Mouse (Mus musculus): ENCODE data around the gene Vax2. TPM values are rescaled to one million over a fixed set of nuclear protein-coding genes. Genes with fewer than 3 reads are reported as not detected.

The Vax2 gene
- polyA plus RNA-seq, 1 experiment, result 0.08 TPM

- TF ChIP-seq CTCF (IDR thresholded peaks at IDR 0.05; ENCODE audit: borderline replicate concordance, control insufficient read depth, extremely low read depth, insufficient read depth, low read length, poor library complexity) (no peak), POLR2A (IDR thresholded peaks at IDR 0.05; ENCODE audit: control insufficient read depth, extremely low read depth, insufficient read depth, low read length, poor library complexity) (no peak)
- WGBS, result 6% methylated on average over 11 of the region's 11 CpGs
- Histone ChIP-seq H3K27ac (ENCODE audit: control insufficient read depth, insufficient read depth, low read length) (no peak overlapping the region), H3K4me1 (replicated peaks; ENCODE audit: control insufficient read depth, insufficient read depth, low read length) (no peaks in the 10 kb centered on the region), H3K27me3 (ENCODE audit: control insufficient read depth, insufficient read depth, low read length) (peaks cover 44% of the 10 kb centered on the region), H3K36me3 (ENCODE audit: control insufficient read depth, insufficient read depth, low read length) (no peaks in the 10 kb centered on the region), H3K4me3 (ENCODE audit: control insufficient read depth, insufficient read depth, low read length) (no peak overlapping the region)
- no peak for DNase-seq
Observed at GRCm38 (mm10) chr6:83701001-83701400, 10.1 kb upstream of the Vax2 start.

GRCm38 (mm10) chr6:83702146-83702999 lies 8.7 kb upstream of the Vax2 start:
- Histone ChIP-seq H3K27me3 (ENCODE audit: control insufficient read depth, insufficient read depth, low read length) (peaks cover 49% of the 10 kb centered on the region), H3K4me3 (ENCODE audit: control insufficient read depth, insufficient read depth, low read length) (no peak overlapping the region), H3K4me1 (replicated peaks; ENCODE audit: control insufficient read depth, insufficient read depth, low read length) (no peaks in the 10 kb centered on the region), H3K27ac (ENCODE audit: control insufficient read depth, insufficient read depth, low read length) (no peak overlapping the region), H3K36me3 (ENCODE audit: control insufficient read depth, insufficient read depth, low read length) (no peaks in the 10 kb centered on the region)
- DNase-seq, result no peak
- no peak for TF ChIP-seq CTCF (IDR thresholded peaks at IDR 0.05; ENCODE audit: borderline replicate concordance, control insufficient read depth, extremely low read depth, insufficient read depth, low read length, poor library complexity)
- TF ChIP-seq POLR2A (IDR thresholded peaks at IDR 0.05; ENCODE audit: control insufficient read depth, extremely low read depth, insufficient read depth, low read length, poor library complexity), result no peak
- 6% methylated on average over 53 of the region's 53 CpGs for WGBS

- H3K4me3 ChIP-seq (ENCODE audit: control insufficient read depth, insufficient read depth, low read length), result no peak overlapping the region
- DNase-seq, result no peak
- no peaks in the 10 kb centered on the region for H3K36me3 ChIP-seq (ENCODE audit: control insufficient read depth, insufficient read depth, low read length)
- H3K27me3 ChIP-seq (ENCODE audit: control insufficient read depth, insufficient read depth, low read length), result peaks cover 45% of the 10 kb centered on the region
- TF ChIP-seq POLR2A (IDR thresholded peaks at IDR 0.05; ENCODE audit: control insufficient read depth, extremely low read depth, insufficient read depth, low read length, poor library complexity) (no peak), CTCF (IDR thresholded peaks at IDR 0.05; ENCODE audit: borderline replicate concordance, control insufficient read depth, extremely low read depth, insufficient read depth, low read length, poor library complexity) (no peak)
- no peak overlapping the region for H3K27ac ChIP-seq (ENCODE audit: control insufficient read depth, insufficient read depth, low read length)
- WGBS, result 4% methylated on average over 27 of the region's 27 CpGs
- H3K4me1 ChIP-seq (replicated peaks; ENCODE audit: control insufficient read depth, insufficient read depth, low read length), result no peaks in the 10 kb centered on the region
Observed at GRCm38 (mm10) chr6:83703000-83703721, 7.9 kb upstream of the Vax2 start.

- Histone ChIP-seq H3K4me1 (replicated peaks; ENCODE audit: control insufficient read depth, insufficient read depth, low read length) (no peaks in the 10 kb centered on the region), H3K27me3 (ENCODE audit: control insufficient read depth, insufficient read depth, low read length) (peaks cover 44% of the 10 kb centered on the region), H3K27ac (ENCODE audit: control insufficient read depth, insufficient read depth, low read length) (no peak overlapping the region), H3K4me3 (ENCODE audit: control insufficient read depth, insufficient read depth, low read length) (no peak overlapping the region), H3K36me3 (ENCODE audit: control insufficient read depth, insufficient read depth, low read length) (no peaks in the 10 kb centered on the region)
- no peak for DNase-seq
- TF ChIP-seq POLR2A (IDR thresholded peaks at IDR 0.05; ENCODE audit: control insufficient read depth, extremely low read depth, insufficient read depth, low read length, poor library complexity), result no peak
- no peak for TF ChIP-seq CTCF (IDR thresholded peaks at IDR 0.05; ENCODE audit: borderline replicate concordance, control insufficient read depth, extremely low read depth, insufficient read depth, low read length, poor library complexity)
- 5% methylated on average over 10 of the region's 10 CpGs for WGBS
Observed at GRCm38 (mm10) chr6:83703722-83704078, 7.4 kb upstream of the Vax2 start.

GRCm38 (mm10) chr6:83704294-83704693 lies 6.8 kb upstream of the Vax2 start:
- 31% methylated on average over 1 of the region's 1 CpGs for WGBS
- no peak for TF ChIP-seq CTCF (IDR thresholded peaks at IDR 0.05; ENCODE audit: borderline replicate concordance, control insufficient read depth, extremely low read depth, insufficient read depth, low read length, poor library complexity)
- TF ChIP-seq POLR2A (IDR thresholded peaks at IDR 0.05; ENCODE audit: control insufficient read depth, extremely low read depth, insufficient read depth, low read length, poor library complexity), result no peak
- Histone ChIP-seq H3K36me3 (ENCODE audit: control insufficient read depth, insufficient read depth, low read length) (no peaks in the 10 kb centered on the region), H3K4me3 (ENCODE audit: control insufficient read depth, insufficient read depth, low read length) (no peak overlapping the region), H3K27me3 (ENCODE audit: control insufficient read depth, insufficient read depth, low read length) (peaks cover 48% of the 10 kb centered on the region), H3K4me1 (replicated peaks; ENCODE audit: control insufficient read depth, insufficient read depth, low read length) (no peaks in the 10 kb centered on the region), H3K27ac (ENCODE audit: control insufficient read depth, insufficient read depth, low read length) (no peak overlapping the region)
- DNase-seq, result no peak

- Histone ChIP-seq H3K27me3 (ENCODE audit: control insufficient read depth, insufficient read depth, low read length) (peaks cover 48% of the 10 kb centered on the region), H3K4me3 (ENCODE audit: control insufficient read depth, insufficient read depth, low read length) (no peak overlapping the region), H3K27ac (ENCODE audit: control insufficient read depth, insufficient read depth, low read length) (no peak overlapping the region), H3K36me3 (ENCODE audit: control insufficient read depth, insufficient read depth, low read length) (no peaks in the 10 kb centered on the region), H3K4me1 (replicated peaks; ENCODE audit: control insufficient read depth, insufficient read depth, low read length) (no peaks in the 10 kb centered on the region)
- no peak for DNase-seq
- TF ChIP-seq CTCF (IDR thresholded peaks at IDR 0.05; ENCODE audit: borderline replicate concordance, control insufficient read depth, extremely low read depth, insufficient read depth, low read length, poor library complexity) (no peak), POLR2A (IDR thresholded peaks at IDR 0.05; ENCODE audit: control insufficient read depth, extremely low read depth, insufficient read depth, low read length, poor library complexity) (no peak)
- 27% methylated on average over 5 of the region's 5 CpGs for WGBS
Observed at GRCm38 (mm10) chr6:83704701-83705100, 6.4 kb upstream of the Vax2 start.

Measured in thymus, adult 2 months (tissue).